In the genomic region with DNA sequence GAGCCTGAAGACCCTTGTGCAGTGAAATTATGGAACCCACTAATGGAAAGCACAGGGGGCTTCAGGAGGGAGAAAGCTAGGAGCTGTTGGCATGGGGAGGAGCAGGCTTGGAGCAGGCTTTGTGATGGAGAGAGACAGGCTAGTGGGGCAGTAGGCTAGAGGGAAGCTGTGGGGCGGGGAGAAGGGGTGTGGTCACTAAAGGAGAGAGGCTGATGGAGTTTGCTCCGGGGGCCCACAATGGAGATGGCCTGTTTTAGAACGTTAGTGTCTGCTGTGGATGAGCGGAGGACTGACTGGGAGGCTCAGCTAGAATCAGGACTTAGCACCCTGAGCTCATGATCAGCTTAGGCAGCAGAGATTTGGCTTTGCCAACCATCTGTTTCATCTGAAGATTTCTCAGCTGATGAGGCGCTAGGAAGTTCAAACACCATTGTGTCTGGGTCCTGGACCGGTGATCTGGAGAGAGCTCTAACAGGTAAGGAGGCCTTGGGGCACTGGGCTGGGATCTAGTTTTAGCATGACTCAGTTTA, we compare ENCODE assay signal across 11 mouse cellular contexts. TPM values are rescaled to one million over a fixed set of nuclear protein-coding genes. Genes with fewer than 3 reads are reported as not detected.
DNase-seq lines count a peak whose midpoint lies in the region; ATAC-seq and TF ChIP-seq lines count a peak whose summit lies in the region.
"Had no signal": no experiment of that assay in that cellular context is flagged by ENCODE, and none has a peak within 500 bp of the region (broad histone marks: within the 10 kb centered on the region; RNA-seq: fewer than 3 reads in every experiment).

No protein-coding gene starts in this region.

- no peak for TF ChIP-seq EP300 in lung, postnatal 0 days (IDR thresholded peaks at IDR 0.05)

- no peaks in the 10 kb centered on the region for H3K4me1 ChIP-seq in kidney, postnatal 0 days (replicated peaks; ENCODE audit: insufficient read depth, low read length)
- peaks cover 73% of the 10 kb centered on the region for H3K4me1 ChIP-seq in G1E (ENCODE audit: insufficient read depth, low read depth, low read length)
- H3K4me1 ChIP-seq in heart, embryonic 15.5 days (replicated peaks) = no peaks in the 10 kb centered on the region; the same call in 1 of the 2 replicates
- H3K4me1 ChIP-seq in lung, postnatal 0 days (ENCODE audit: insufficient read depth, low read depth, low read length) = peaks cover 2% of the 10 kb centered on the region; the same call in 1 of the 2 replicates

- no peak overlapping the region for H3K9ac ChIP-seq in kidney, postnatal 0 days (ENCODE audit: low read depth, low read length)
- no peak overlapping the region for H3K9ac ChIP-seq in heart, embryonic 15.5 days
- H3K9ac ChIP-seq in lung, postnatal 0 days (replicated peaks; ENCODE audit: low read depth) = no peak overlapping the region

- H3K4me2 ChIP-seq in kidney, postnatal 0 days (ENCODE audit: low read length) = peak overlapping the region; percentile 44
- H3K4me2 ChIP-seq in heart, embryonic 15.5 days = peak overlapping the region; percentile 47
- peak overlapping the region; percentile 32 for H3K4me2 ChIP-seq in lung, postnatal 0 days (replicated peaks; ENCODE audit: low read depth, low read length)

- no peak for DNase-seq in kidney, postnatal 0 days (ENCODE audit: low spot score)
- DNase-seq in kidney, adult 8-10 months = no peak
- no peak for DNase-seq in G1E (ENCODE audit: low spot score)
- no peak for DNase-seq in lung, postnatal 0 days (ENCODE audit: low spot score)
- no peak for DNase-seq in cerebellum, postnatal 36 days
- DNase-seq in urinary bladder, adult 18-20 months (ENCODE audit: low spot score in 2 of 2) = no peak
- no peak for DNase-seq in layer of hippocampus, adult 11-12 months (ENCODE audit: low spot score)
- DNase-seq: cerebellum, postnatal 25 days had no signal

- H3K36me3 ChIP-seq in kidney, postnatal 0 days (ENCODE audit: insufficient read depth, low read length) = no peaks in the 10 kb centered on the region
- H3K36me3 ChIP-seq in G1E (replicated peaks) = peaks cover 11% of the 10 kb centered on the region
- H3K36me3 ChIP-seq in heart, embryonic 15.5 days = no peaks in the 10 kb centered on the region
- H3K36me3 ChIP-seq in lung, postnatal 0 days (ENCODE audit: insufficient read depth, low read length) = no peaks in the 10 kb centered on the region

- no peak for TF ChIP-seq CTCF in kidney, postnatal 0 days (IDR thresholded peaks at IDR 0.05; ENCODE audit: low read depth)
- TF ChIP-seq CTCF in G1E (IDR thresholded peaks at IDR 0.05; ENCODE audit: low read depth, low read length) = no peak
- no peak for TF ChIP-seq CTCF in lung, postnatal 0 days (IDR thresholded peaks at IDR 0.05)

- ATAC-seq in kidney, postnatal 0 days (replicated peaks; ENCODE audit: low FRiP score, low read depth) = no peak
- ATAC-seq in G1E (ENCODE audit: extremely low read depth, insufficient number of reproducible peaks, low FRiP score, poor library complexity, severe bottlenecking) = no peak
- ATAC-seq in heart, embryonic 15.5 days (replicated peaks; ENCODE audit: insufficient number of reproducible peaks, insufficient read depth, low FRiP score, low read depth) = no peak
- ATAC-seq in lung, postnatal 0 days = no peak
- ATAC-seq: inflammation-experienced regulatory T-cells, adult 6 months; midbrain, embryonic 16.5 days had no signal

- H3K4me3 ChIP-seq in kidney, postnatal 0 days (replicated peaks; ENCODE audit: low read depth, low read length) = peak overlapping the region; percentile 11; the same call in 1 of the 2 replicates
- peak overlapping the region; percentile 70; the same call in 1 of the 2 replicates for H3K4me3 ChIP-seq in G1E (ENCODE audit: low read depth, low read length)
- peak overlapping the region; percentile 32 for H3K4me3 ChIP-seq in heart, embryonic 15.5 days
- H3K4me3 ChIP-seq in lung, postnatal 0 days (ENCODE audit: low read depth, low read length) = no peak overlapping the region

- H3K27ac ChIP-seq in kidney, postnatal 0 days = 0 out of 2 replicates have a peak overlapping the region, but pooled peaks have one; percentile 13
- H3K27ac ChIP-seq in heart, embryonic 15.5 days = peak overlapping the region; percentile 80
- H3K27ac ChIP-seq in lung, postnatal 0 days (ENCODE audit: low read length) = peak overlapping the region; percentile 78

- 49% methylated on average over 6 of the region's 6 CpGs for WGBS in kidney, postnatal 0 days
- WGBS in heart, embryonic 15.5 days = 45% methylated on average over 6 of the region's 6 CpGs
- WGBS in lung, postnatal 0 days = 53% methylated on average over 6 of the region's 6 CpGs

- no peaks in the 10 kb centered on the region for H3K9me3 ChIP-seq in kidney, postnatal 0 days (replicated peaks; ENCODE audit: low read length)
- no peaks in the 10 kb centered on the region for H3K9me3 ChIP-seq in G1E (replicated peaks)
- H3K9me3 ChIP-seq in heart, embryonic 15.5 days (replicated peaks) = no peaks in the 10 kb centered on the region
- no peaks in the 10 kb centered on the region for H3K9me3 ChIP-seq in lung, postnatal 0 days (ENCODE audit: low read length)

- no peaks in the 10 kb centered on the region for H3K27me3 ChIP-seq in kidney, postnatal 0 days (ENCODE audit: insufficient read depth, low read length)
- no peaks in the 10 kb centered on the region for H3K27me3 ChIP-seq in G1E (ENCODE audit: insufficient read depth, low read length)
- H3K27me3 ChIP-seq in heart, embryonic 15.5 days = 0 out of 2 replicates have a peak, but pooled peaks cover 7% of the 10 kb centered on the region
- H3K27me3 ChIP-seq in lung, postnatal 0 days (replicated peaks; ENCODE audit: insufficient read depth, low read length) = no peaks in the 10 kb centered on the region

RNA-seq across cellular contexts. Expression of a gene that starts 1.2 kb away (rescaled TPM):
- polyA plus RNA-seq in kidney, postnatal 0 days (2015; fragmentation: Nextera tagmentation; extraction: Ambion mirVana) = 10.5 and 13.1 TPM in 2 replicates
- total RNA-seq in G1E (2014; fragmentation: Nextera tagmentation) (22.7 and 29.2 TPM in 2 replicates), G1E (2017) (12.7 and 14.1 TPM in 2 replicates)
- 56.9 and 79.3 TPM in 2 replicates for polyA plus RNA-seq in G1E (2012)
- 13.0 and 22.0 TPM in 2 replicates for polyA plus RNA-seq in heart, embryonic 15.5 days (2015; fragmentation: Nextera tagmentation; extraction: Ambion mirVana)
- polyA plus RNA-seq in lung, postnatal 0 days (2015; fragmentation: Nextera tagmentation; extraction: Ambion mirVana) = 29.4 and 33.3 TPM in 2 replicates

RNA-seq across cellular contexts. Expression of a gene that starts 6.5 kb away (rescaled TPM):
- 32.6 and 32.9 TPM in 2 replicates for polyA plus RNA-seq in kidney, postnatal 0 days (2015; fragmentation: Nextera tagmentation; extraction: Ambion mirVana)
- total RNA-seq in G1E (2014; fragmentation: Nextera tagmentation) = 40.9 and 50.3 TPM in 2 replicates
- 31.0 and 33.6 TPM in 2 replicates for total RNA-seq in G1E (2017)
- 11.8 and 15.0 TPM in 2 replicates for polyA plus RNA-seq in G1E (2012)
- polyA plus RNA-seq in heart, embryonic 15.5 days (2015; fragmentation: Nextera tagmentation; extraction: Ambion mirVana) = 29.4 and 31.8 TPM in 2 replicates
- polyA plus RNA-seq in lung, postnatal 0 days (2015; fragmentation: Nextera tagmentation; extraction: Ambion mirVana) = 62.5 and 75.9 TPM in 2 replicates

RNA-seq across cellular contexts. Expression of a gene that starts 19.2 kb away (rescaled TPM):
- polyA plus RNA-seq in kidney, postnatal 0 days (2015; fragmentation: Nextera tagmentation; extraction: Ambion mirVana) = 0.17 TPM in 1 of 2 replicates, not detected in the other
- 34.5 and 43.0 TPM in 2 replicates for total RNA-seq in G1E (2014; fragmentation: Nextera tagmentation)
- total RNA-seq in G1E (2017) = 7.0 and 7.4 TPM in 2 replicates
- 236 and 275 TPM in 2 replicates for polyA plus RNA-seq in G1E (2012)
- polyA plus RNA-seq in heart, embryonic 15.5 days (2015; fragmentation: Nextera tagmentation; extraction: Ambion mirVana) = 4.5 and 5.3 TPM in 2 replicates
- 1.3 and 1.6 TPM in 2 replicates for polyA plus RNA-seq in lung, postnatal 0 days (2015; fragmentation: Nextera tagmentation; extraction: Ambion mirVana)
- polyA plus RNA-seq: inflammation-experienced regulatory T-cells, adult 6 months had no signal

Comparison
In these comparisons a context has a peak if more than half of its experiments do, and no peak if none do; other contexts are left out.
1. H3K27ac ChIP-seq: peak in every context shown above with its lines; median percentile 80 in heart, embryonic 15.5 days; 78 in lung, postnatal 0 days; 13 in kidney, postnatal 0 days.
2. RNA of a gene that starts 19.2 kb away (polyA plus RNA-seq): 236 to 275 TPM in G1E; 4.5 to 5.3 TPM in heart, embryonic 15.5 days, 1.3 to 1.6 TPM in lung, postnatal 0 days and 0.17 TPM in kidney, postnatal 0 days; every median in the first group is over 10 times any median in the second.
3. Peak in every context shown above with its lines, with median percentiles within 50 percentile points of each other: H3K4me2 ChIP-seq.